Mouse (Mus musculus): ENCODE measurements at regions not wholly inside any gene's neighbourhood (a gene's known extent, or its start where the extent isn't known, plus 50 kb on each side); places are given as distances from the start of the nearest gene placed in this dataset.

DNA sequence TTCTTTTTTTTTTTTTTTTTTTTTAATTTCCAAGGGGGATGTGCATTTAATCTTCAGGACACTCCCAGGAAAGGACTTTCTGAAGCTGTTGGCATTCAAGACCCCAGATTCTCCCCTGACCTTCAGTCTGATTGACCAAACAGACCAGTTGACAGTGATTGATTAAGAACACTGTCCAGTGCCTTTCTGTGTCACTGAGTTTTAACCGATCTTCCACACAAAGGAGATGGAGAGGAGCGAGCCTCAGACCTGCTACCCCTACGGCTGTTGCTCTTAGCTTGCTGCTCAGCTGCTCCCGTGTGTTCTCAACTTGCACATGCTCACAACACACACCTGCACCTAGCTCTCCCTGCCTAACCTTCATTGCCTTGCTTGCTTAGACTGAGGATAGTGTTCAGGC lies 149.7 kb upstream of the Ferd3l start:
- Histone ChIP-seq H3K4me2 (replicated peaks; ENCODE audit: low read depth, low read length) (no peak overlapping the region), H3K36me3 (ENCODE audit: insufficient read depth, low read length) (no peaks in the 10 kb centered on the region), H3K27ac (ENCODE audit: low read length) (no peak overlapping the region), H3K9me3 (ENCODE audit: low read length) (no peaks in the 10 kb centered on the region), H3K9ac (replicated peaks; ENCODE audit: low read length) (no peak overlapping the region), H3K4me1 (ENCODE audit: insufficient read depth, low read length) (no peaks in the 10 kb centered on the region), H3K4me3 (ENCODE audit: low read length) (no peak overlapping the region), H3K27me3 (ENCODE audit: insufficient read depth, low read length) (no peaks in the 10 kb centered on the region)
- 42% methylated on average over 4 of the region's 4 CpGs for WGBS
- ATAC-seq (ENCODE audit: low FRiP score, low TSS enrichment) = no peak

GRCm38 (mm10) chr12:33779898-33780297 lies 148.3 kb upstream of the Ferd3l start:
- Histone ChIP-seq H3K4me3 (ENCODE audit: low read length) (no peak overlapping the region), H3K27me3 (ENCODE audit: insufficient read depth, low read length) (no peaks in the 10 kb centered on the region), H3K4me1 (ENCODE audit: insufficient read depth, low read length) (no peaks in the 10 kb centered on the region), H3K27ac (ENCODE audit: low read length) (no peak overlapping the region), H3K9me3 (ENCODE audit: low read length) (no peaks in the 10 kb centered on the region), H3K9ac (replicated peaks; ENCODE audit: low read length) (no peak overlapping the region), H3K4me2 (replicated peaks; ENCODE audit: low read depth, low read length) (no peak overlapping the region), H3K36me3 (ENCODE audit: insufficient read depth, low read length) (no peaks in the 10 kb centered on the region)
- no peak for ATAC-seq (ENCODE audit: low FRiP score, low TSS enrichment)
- WGBS = 63% methylated on average over 2 of the region's 2 CpGs

DNA sequence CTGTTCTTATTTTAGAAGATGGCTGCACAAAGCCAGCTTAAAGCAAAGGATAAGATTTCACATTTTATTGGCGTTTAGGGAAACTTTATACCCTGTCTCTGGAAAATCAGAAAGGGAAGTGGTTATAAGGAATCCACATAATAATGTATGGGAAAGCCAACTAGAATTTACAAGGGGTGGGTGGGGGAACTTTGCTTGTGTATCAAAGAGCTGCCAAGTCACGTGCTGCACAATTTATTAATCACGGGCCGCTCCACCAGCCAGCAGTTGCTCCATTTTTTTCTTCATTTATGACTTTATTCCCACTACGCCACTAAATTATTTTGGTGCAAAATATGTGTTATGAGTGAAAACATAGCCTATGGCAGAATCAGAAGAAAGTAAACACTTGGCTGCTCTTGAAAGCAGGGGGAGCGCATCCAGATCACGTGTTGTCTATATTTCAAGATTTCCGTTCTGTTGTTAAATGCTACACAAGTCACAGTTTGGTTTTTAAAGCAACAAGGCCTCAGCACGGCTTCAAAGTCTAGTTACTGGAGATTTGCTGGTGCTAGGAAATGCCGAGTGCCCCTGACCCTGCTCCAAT lies 123.9 kb upstream of the Ferd3l start:
- peak; percentile 77 for ATAC-seq (ENCODE audit: low FRiP score, low TSS enrichment)
- H3K27ac ChIP-seq (ENCODE audit: low read length) = no peak overlapping the region
- H3K9ac ChIP-seq (replicated peaks; ENCODE audit: low read length) = no peak overlapping the region
- 34% methylated on average over 10 of the region's 10 CpGs for WGBS
- H3K27me3 ChIP-seq (ENCODE audit: insufficient read depth, low read length) = no peaks in the 10 kb centered on the region
- H3K9me3 ChIP-seq (ENCODE audit: low read length) = no peaks in the 10 kb centered on the region
- no peaks in the 10 kb centered on the region for H3K36me3 ChIP-seq (ENCODE audit: insufficient read depth, low read length)
- H3K4me2 ChIP-seq (replicated peaks; ENCODE audit: low read depth, low read length) = no peak overlapping the region
- no peak overlapping the region for H3K4me3 ChIP-seq (ENCODE audit: low read length)
- peaks cover 3% of the 10 kb centered on the region; the same call in 1 of the 2 replicates for H3K4me1 ChIP-seq (ENCODE audit: insufficient read depth, low read length)

DNA sequence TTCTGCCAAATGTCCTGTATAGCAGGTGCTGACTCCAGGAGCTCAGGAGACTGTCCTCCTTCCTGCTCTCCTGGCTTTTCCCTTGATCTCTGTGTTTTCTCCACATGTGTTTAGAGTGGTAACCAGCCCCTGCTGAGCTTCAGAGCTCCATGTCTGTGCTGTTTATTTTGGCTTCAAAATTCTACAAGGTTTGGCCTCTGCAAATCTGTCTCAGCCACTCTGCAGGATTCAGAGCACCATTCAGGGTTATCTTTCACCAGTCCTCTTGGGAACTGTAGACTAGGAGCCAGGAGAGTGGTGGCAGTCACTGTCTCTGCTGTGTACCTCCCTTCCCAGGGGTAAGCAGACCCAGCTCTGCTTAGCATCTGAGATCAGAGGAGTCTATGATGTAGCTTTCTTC lies 102.7 kb upstream of the Ferd3l start:
- H3K4me3 ChIP-seq (ENCODE audit: low read length) = no peak overlapping the region
- no peak overlapping the region for H3K4me2 ChIP-seq (replicated peaks; ENCODE audit: low read depth, low read length)
- H3K27ac ChIP-seq (ENCODE audit: low read length) = no peak overlapping the region
- no peaks in the 10 kb centered on the region for H3K36me3 ChIP-seq (ENCODE audit: insufficient read depth, low read length)
- H3K27me3 ChIP-seq (ENCODE audit: insufficient read depth, low read length) = 0 out of 2 replicates have a peak, but pooled peaks cover 2% of the 10 kb centered on the region
- H3K9ac ChIP-seq (replicated peaks; ENCODE audit: low read length) = no peak overlapping the region
- no peak for ATAC-seq (ENCODE audit: low FRiP score, low TSS enrichment)
- no peaks in the 10 kb centered on the region for H3K4me1 ChIP-seq (ENCODE audit: insufficient read depth, low read length)
- H3K9me3 ChIP-seq (ENCODE audit: low read length) = no peaks in the 10 kb centered on the region

DNA sequence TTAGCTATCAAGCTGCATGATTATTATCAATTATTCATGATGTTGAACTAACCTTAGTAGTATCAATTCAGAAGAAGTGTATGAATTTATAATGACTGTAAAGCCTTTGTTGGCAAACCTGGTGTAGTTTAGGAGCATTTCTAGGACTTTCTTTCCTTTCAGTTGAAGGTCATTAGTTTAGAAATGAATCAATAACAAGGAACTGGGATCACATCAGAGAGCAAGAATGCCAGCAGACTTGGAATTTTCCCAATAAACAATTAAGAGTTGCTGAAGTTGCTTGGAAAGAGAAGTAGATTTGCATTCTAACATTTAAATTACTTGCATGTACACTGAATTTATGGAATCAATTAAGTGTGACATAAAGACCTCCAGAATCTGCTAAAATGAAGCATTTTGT lies 79.1 kb upstream of the Ferd3l start:
- ATAC-seq (ENCODE audit: low FRiP score, low TSS enrichment) = no peak
- Histone ChIP-seq H3K4me2 (replicated peaks; ENCODE audit: low read depth, low read length) (no peak overlapping the region), H3K9ac (replicated peaks; ENCODE audit: low read length) (no peak overlapping the region), H3K27me3 (ENCODE audit: insufficient read depth, low read length) (no peaks in the 10 kb centered on the region), H3K4me3 (ENCODE audit: low read length) (no peak overlapping the region), H3K27ac (ENCODE audit: low read length) (no peak overlapping the region), H3K4me1 (ENCODE audit: insufficient read depth, low read length) (0 out of 2 replicates have a peak, but pooled peaks cover 3% of the 10 kb centered on the region), H3K36me3 (ENCODE audit: insufficient read depth, low read length) (no peaks in the 10 kb centered on the region), H3K9me3 (ENCODE audit: low read length) (no peaks in the 10 kb centered on the region)

- Histone ChIP-seq H3K27ac (ENCODE audit: low read length) (no peak overlapping the region), H3K9ac (replicated peaks; ENCODE audit: low read length) (no peak overlapping the region), H3K9me3 (ENCODE audit: low read length) (no peaks in the 10 kb centered on the region), H3K4me1 (ENCODE audit: insufficient read depth, low read length) (0 out of 2 replicates have a peak, but pooled peaks cover 3% of the 10 kb centered on the region), H3K27me3 (ENCODE audit: insufficient read depth, low read length) (no peaks in the 10 kb centered on the region), H3K4me3 (ENCODE audit: low read length) (no peak overlapping the region), H3K4me2 (replicated peaks; ENCODE audit: low read depth, low read length) (no peak overlapping the region), H3K36me3 (ENCODE audit: insufficient read depth, low read length) (no peaks in the 10 kb centered on the region)
- no peak; the same call in 1 of the 2 replicates for ATAC-seq (ENCODE audit: low FRiP score, low TSS enrichment)
- WGBS = 83% methylated on average over 1 of the region's 1 CpGs
These were observed 76.5 kb upstream of the Ferd3l start for GRCm38 (mm10) chr12:33851736-33852135.
